Mouse (Mus musculus): Measurements from ENCODE around the gene Pdcd1.

DNA sequence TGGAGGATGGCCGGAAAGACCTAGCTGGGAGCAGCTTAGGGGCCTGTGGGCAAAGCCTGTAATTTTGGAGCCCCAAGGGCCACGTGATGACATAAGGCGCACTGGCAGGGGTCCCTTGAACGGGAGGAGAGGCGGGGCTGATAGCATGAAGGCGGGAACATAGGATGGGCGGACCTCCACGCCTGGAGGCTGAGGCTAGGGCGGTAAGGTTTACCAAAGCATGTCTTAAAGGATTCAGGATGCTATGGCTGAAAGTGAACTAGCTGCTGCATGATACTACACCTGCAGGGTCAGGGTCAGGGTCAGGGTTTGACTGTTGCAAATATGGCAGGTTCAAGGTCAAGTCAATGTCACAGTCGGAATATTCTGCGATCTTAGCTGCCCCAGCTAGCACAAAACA is 28.8 kb upstream of the Pdcd1 start:
- TF ChIP-seq POU5F1 (IDR thresholded peaks at IDR 0.05; ENCODE audit: borderline replicate concordance, low read length) (no peak), CTCF (conservative IDR thresholded peaks at IDR 0.05; ENCODE audit: low read length) (no peak)

Measured in E14TG2a.4 (cell line).